Mouse (Mus musculus): ENCODE measurements around the gene Batf2. TPM values are rescaled to one million over a fixed set of nuclear protein-coding genes. Genes with fewer than 3 reads are reported as not detected.

Gene Batf2
- polyA plus RNA-seq, 1 experiment from 2014 or later, result 0.08 TPM

GRCm38 (mm10) chr19:6163872-6164547, 23.2 kb downstream of the Batf2 start:
- in situ Hi-C loops (cut with MboI; ENCODE audit: low pct_unique_long_range_greater_than_20kb), result no loop called here
- DNase-seq (ENCODE audit: low read depth, low spot score) (no peak), ATAC-seq (no peak)
- POLR2A ChIA-PET, result interaction anchor here (1.8 kb wide), 1 partner anchor 64 kb away, joined by 4 read pairs; no protein-coding TSS in a partner anchor
- peaks cover 10% of the 10 kb centered on the region for H3K27me3 ChIP-seq
- CTCF ChIA-PET, result no interaction called here
- TF ChIP-seq CTCF (IDR thresholded peaks at IDR 0.05), result no peak

DNA sequence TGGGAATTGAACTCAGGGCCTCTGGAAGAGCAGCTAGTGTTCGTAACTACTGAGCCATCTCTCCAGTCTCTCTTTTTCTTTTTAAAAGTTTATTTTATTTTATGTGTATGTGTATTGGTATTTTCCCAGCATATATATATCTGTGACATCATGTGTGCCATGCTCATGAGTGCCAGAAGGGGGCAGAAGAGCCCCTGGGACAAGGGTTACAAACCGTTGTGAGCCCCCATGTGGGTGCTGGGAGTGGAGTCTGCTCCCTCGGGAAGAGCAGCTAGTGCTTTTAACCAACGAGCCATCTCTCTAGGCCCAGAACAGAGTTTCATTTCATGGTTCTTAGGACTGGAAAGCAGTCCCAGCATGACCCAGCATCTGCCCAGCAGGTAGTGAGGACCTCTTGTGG, 26.0 kb downstream of the Batf2 start:
- POLR2A ChIA-PET, result no interaction called here
- no peak for DNase-seq (ENCODE audit: low read depth, low spot score)
- CTCF ChIA-PET, result interaction anchor here (1.9 kb wide), 1 partner anchor 67 kb away, joined by 5 read pairs; no protein-coding TSS in a partner anchor
- peaks cover 22% of the 10 kb centered on the region for H3K27me3 ChIP-seq
- in situ Hi-C loops (cut with MboI; ENCODE audit: low pct_unique_long_range_greater_than_20kb), result no loop called here
- ATAC-seq, result no peak
- no peak for TF ChIP-seq CTCF (IDR thresholded peaks at IDR 0.05)

- POLR2A ChIA-PET, result interaction anchor here (0.6 kb wide), 1 partner anchor 50 kb away, joined by 3 read pairs; no protein-coding TSS in a partner anchor
Measured at GRCm38 (mm10) chr19:6171215-6171614, 30.4 kb downstream of the Batf2 start.

DNA sequence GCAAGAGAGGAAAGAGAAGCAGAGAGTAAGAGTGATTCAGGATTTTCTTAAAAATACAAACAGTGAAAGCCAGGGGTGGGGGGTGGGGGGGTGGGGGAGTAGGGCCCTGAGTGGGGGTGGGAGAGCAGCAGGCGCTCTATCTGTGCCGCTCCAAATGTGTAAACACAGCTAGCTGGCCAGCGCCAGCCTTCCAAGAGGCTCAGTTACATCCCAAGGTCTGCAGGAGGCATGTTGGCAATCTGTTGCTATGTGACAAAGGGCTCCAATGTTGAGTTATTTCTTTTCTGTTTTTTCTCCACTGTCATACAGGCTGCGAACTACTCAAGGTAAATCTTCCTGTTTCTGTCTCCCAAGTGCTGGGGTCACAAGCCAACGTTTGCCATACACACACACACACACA, 34.0 kb downstream of the Batf2 start:
- peaks cover 16% of the 10 kb centered on the region for H3K27me3 ChIP-seq
- ATAC-seq (no peak), DNase-seq (ENCODE audit: low read depth, low spot score) (no peak)
- TF ChIP-seq CTCF (IDR thresholded peaks at IDR 0.05), result no peak
- in situ Hi-C loops (cut with MboI; ENCODE audit: low pct_unique_long_range_greater_than_20kb), result no loop called here
- ChIA-PET POLR2A (no interaction called here), CTCF (no interaction called here)

More at GRCm38 (mm10) chr19:6171215-6171614, 30.4 kb downstream of the Batf2 start:
- no peak for DNase-seq (ENCODE audit: low read depth, low spot score)
- in situ Hi-C loops (cut with MboI; ENCODE audit: low pct_unique_long_range_greater_than_20kb), result no loop called here
- ATAC-seq, result no peak
- TF ChIP-seq CTCF (IDR thresholded peaks at IDR 0.05), result no peak
- CTCF ChIA-PET, result no interaction called here
- H3K27me3 ChIP-seq, result peaks cover 12% of the 10 kb centered on the region

DNA sequence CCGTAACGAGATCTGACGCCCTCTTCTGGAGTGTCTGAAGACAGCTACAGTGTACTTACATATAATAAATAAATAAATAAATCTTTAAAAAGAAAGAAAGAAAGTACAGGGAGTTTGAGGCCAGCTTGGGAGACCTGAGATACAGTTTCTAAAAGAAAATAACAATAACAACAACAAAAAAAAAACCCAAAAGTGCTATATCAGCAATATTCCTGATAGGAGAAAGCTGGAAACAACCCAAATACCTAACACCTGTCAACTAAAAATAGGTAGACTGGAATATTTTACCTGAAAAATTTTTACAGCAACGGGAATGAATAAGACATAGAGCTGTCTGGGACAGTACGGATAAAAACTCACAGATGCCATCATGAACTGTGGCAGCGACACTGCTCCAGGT, 38.0 kb downstream of the Batf2 start:
- ChIA-PET CTCF (interaction anchor here (1.1 to 1.4 kb wide), 2 partner anchors 10 to 23 kb away, joined by 3 to 4 read pairs; no protein-coding TSS in a partner anchor), POLR2A (no interaction called here)
- no peak for TF ChIP-seq CTCF (IDR thresholded peaks at IDR 0.05)
- ATAC-seq (no peak), DNase-seq (ENCODE audit: low read depth, low spot score) (no peak)
- peaks cover 9% of the 10 kb centered on the region for H3K27me3 ChIP-seq
- in situ Hi-C loops (cut with MboI; ENCODE audit: low pct_unique_long_range_greater_than_20kb), result no loop called here

- CTCF ChIA-PET, result no interaction called here
- no peak for DNase-seq (ENCODE audit: low read depth, low spot score)
Measured at GRCm38 (mm10) chr19:6181629-6182028, 40.8 kb downstream of the Batf2 start.

DNA sequence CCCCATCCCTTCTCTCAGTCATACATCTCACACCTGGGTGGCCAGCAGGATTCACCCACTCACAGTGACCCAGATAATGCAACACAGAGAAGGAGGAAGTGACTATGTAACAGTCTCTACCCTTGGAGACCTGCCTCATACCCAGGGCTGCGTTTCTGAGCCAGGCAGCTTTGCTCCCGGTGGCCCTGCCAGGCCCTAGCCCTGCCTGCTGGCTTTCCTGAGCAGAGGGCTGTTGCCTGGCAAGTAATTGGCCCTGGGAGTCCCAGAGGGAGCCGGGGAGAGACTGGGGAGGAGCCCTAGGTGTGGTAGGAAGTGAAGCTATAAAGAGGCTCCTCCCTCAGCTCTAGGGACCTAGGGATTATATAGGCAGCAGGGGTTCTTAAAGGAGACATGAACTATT, 41.8 kb downstream of the Batf2 start:
- CTCF ChIA-PET, result no interaction called here
- POLR2A ChIA-PET, result no interaction called here
- no peak for DNase-seq (ENCODE audit: low read depth, low spot score)
- no peak for ATAC-seq
- no peak for TF ChIP-seq CTCF (IDR thresholded peaks at IDR 0.05)
- peaks cover 3% of the 10 kb centered on the region for H3K27me3 ChIP-seq
- in situ Hi-C loops (cut with MboI; ENCODE audit: low pct_unique_long_range_greater_than_20kb), result no loop called here

More at GRCm38 (mm10) chr19:6181629-6182028, 40.8 kb downstream of the Batf2 start:
- POLR2A ChIA-PET, result no interaction called here
- ATAC-seq, result no peak
- TF ChIP-seq CTCF (IDR thresholded peaks at IDR 0.05), result no peak
- in situ Hi-C loops (cut with MboI; ENCODE audit: low pct_unique_long_range_greater_than_20kb), result no loop called here
- peaks cover 9% of the 10 kb centered on the region for H3K27me3 ChIP-seq

DNA sequence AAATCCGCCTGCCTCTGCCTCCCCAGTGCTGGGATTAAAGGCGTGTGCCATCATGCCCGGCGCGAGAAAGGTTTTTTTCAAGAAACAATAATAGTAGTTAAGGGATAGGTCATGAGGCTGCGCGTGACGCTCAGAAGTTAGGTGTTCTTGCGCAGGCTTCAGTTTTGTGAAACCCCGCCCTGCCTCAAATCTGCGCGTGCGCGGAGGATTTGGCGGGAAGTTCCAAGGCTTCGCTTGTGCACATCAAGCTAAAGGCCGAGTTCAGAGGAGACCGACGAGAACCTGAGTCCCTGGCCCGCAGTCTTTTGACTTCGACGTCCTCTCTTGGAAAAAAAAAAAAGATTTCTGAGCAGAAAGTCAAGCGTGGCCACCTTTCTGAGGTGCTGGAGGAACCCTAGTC, 43.3 kb downstream of the Batf2 start, which contains the start of gene Majin:
Gene Majin (plus strand): TSS at position 258 of the 400 bp plus-strand sequence.
- in situ Hi-C loops (cut with MboI; ENCODE audit: low pct_unique_long_range_greater_than_20kb), result no loop called here

GRCm38 (mm10) chr19:6204265-6204664, 63.5 kb downstream of the Batf2 start:
- ChIA-PET POLR2A (no interaction called here), CTCF (interaction anchor here (1.2 kb wide), 1 partner anchor 16 kb away, joined by 3 read pairs; no protein-coding TSS in a partner anchor)
- no peak for ATAC-seq
- TF ChIP-seq CTCF (IDR thresholded peaks at IDR 0.05), result no peak
- DNase-seq (ENCODE audit: low read depth, low spot score), result no peak
- H3K27me3 ChIP-seq, result peaks cover 13% of the 10 kb centered on the region
- in situ Hi-C loops (cut with MboI; ENCODE audit: low pct_unique_long_range_greater_than_20kb), result no loop called here

More for the DNA sequence above, 43.3 kb downstream of the Batf2 start, which contains the start of gene Majin:
- H3K27me3 ChIP-seq, result no peaks in the 10 kb centered on the region
- DNase-seq (ENCODE audit: low read depth, low spot score) (no peak), ATAC-seq (no peak)
- ChIA-PET POLR2A (interaction anchor here (0.6 kb wide), 1 partner anchor 30 kb away, joined by 3 read pairs; no protein-coding TSS in a partner anchor), CTCF (no interaction called here)
- no peak for TF ChIP-seq CTCF (IDR thresholded peaks at IDR 0.05)

DNA sequence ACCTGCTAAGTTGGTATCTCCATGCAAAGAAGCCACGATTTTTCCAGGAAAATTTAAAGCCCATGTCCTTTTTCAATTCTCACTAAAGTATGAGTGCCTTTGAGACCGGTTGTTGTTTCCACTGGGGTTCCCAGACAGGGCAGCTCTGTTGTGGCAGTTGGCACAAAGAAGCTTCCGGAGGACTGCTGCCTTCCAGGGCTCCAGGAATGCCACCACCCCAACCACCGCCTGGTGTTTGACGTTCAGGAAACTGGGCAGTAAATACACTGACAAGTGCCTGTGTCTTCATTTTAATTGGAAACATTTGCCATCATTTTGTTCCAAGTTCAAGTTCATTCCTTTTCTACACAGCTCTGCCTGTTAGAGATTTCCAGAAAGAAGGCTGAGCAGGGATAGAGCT, 65.9 kb downstream of the Batf2 start:
- in situ Hi-C loops (cut with MboI; ENCODE audit: low pct_unique_long_range_greater_than_20kb), result no loop called here
- CTCF ChIA-PET, result no interaction called here
- DNase-seq (ENCODE audit: low read depth, low spot score), result no peak
- peaks cover 3% of the 10 kb centered on the region for H3K27me3 ChIP-seq
- TF ChIP-seq CTCF (IDR thresholded peaks at IDR 0.05), result no peak
- POLR2A ChIA-PET, result no interaction called here
- no peak for ATAC-seq

DNA sequence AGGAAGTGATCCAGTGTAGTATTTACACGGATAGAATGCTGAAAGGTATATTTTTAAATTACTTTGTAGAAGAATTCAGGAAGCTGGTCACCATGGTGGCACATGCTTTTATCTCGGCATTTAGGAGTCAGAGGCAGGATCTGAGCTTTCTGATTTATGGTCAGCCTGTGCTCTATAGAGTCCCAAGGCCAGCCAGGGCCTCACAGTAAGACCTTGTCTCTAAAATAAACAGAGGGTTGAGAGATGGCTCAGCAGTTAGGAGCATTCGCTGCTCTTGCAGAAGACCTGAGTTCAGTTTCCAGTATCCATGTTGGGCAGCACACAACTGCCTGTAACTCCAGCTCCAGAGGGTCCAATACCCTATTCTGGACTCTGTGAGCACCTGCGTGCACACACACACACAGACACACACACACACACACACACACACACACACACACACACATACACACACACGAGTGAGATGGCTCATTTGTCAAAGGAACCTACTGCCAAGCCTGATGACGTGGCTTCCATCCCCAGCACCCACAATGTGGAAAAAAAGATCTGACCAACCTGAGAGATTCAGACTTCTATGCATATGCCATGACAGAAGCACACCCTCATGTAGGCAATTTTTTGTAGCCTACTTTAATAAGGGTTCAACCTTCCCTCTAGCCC, 75.4 kb downstream of the Batf2 start:
- ATAC-seq (no peak), DNase-seq (ENCODE audit: low read depth, low spot score) (no peak)
- POLR2A ChIA-PET, result interaction anchor here (0.6 kb wide), 1 partner anchor 67 kb away, joined by 3 read pairs; no protein-coding TSS in a partner anchor
- CTCF ChIA-PET, result interaction anchor here (1.2 to 1.9 kb wide), 2 partner anchors 8 to 12 kb away, joined by 3 to 7 read pairs; no protein-coding TSS in a partner anchor
- TF ChIP-seq CTCF (IDR thresholded peaks at IDR 0.05), result no peak
- in situ Hi-C loops (cut with MboI; ENCODE audit: low pct_unique_long_range_greater_than_20kb), result no loop called here
- no peaks in the 10 kb centered on the region for H3K27me3 ChIP-seq
